Mouse (Mus musculus) limb, embryonic 11.5 days (tissue): ENCODE data around the gene Krtap5-4. TPM values are rescaled to one million over a fixed set of nuclear protein-coding genes. Genes with fewer than 3 reads are reported as not detected.
A peak's percentile ranks its signal among the peaks of the same experiment; 100 is the strongest.
"Not testable (repeated sequence)": the region's sequence is repeated elsewhere in the genome, so short reads cannot be mapped to it uniquely, and the experiment has no call there.

ENCODE experiments used
- ATAC-seq: fragments of 200-750 bp; cut with Nextera tagmentation; 2 replicates; pipeline ENCODE4 v1.8.0; 2017; ENCODE audit warnings: low read depth; ENCODE audit not compliant: insufficient number of reproducible peaks, low FRiP score, low TSS enrichment
- DNase-seq: peaks from one replicate; pipeline ENCODE4 v3.0.0-alpha.2; 2015; ENCODE audit warnings: low spot score
- H3K27ac ChIP-seq: fragments of 300-500 bp; sonication (generic); replicated peaks from 2 replicates; pipeline ENCODE4 v1.5.1; 2014; ENCODE audit warnings: low read depth, mild to moderate bottlenecking, low read length
- H3K27me3 ChIP-seq: fragments of 300-500 bp; sonication (generic); 2 replicates; pipeline ENCODE4 v1.6.1; 2014; ENCODE audit warnings: mild to moderate bottlenecking, low read length, mixed read lengths; ENCODE audit not compliant: control insufficient read depth, insufficient read depth
- H3K36me3 ChIP-seq: fragments of 300-500 bp; sonication (generic); 2 replicates; pipeline ENCODE4 v1.6.1; 2014; ENCODE audit warnings: mild to moderate bottlenecking, low read length, moderate library complexity, mixed read lengths; ENCODE audit not compliant: control insufficient read depth, insufficient read depth
- H3K4me1 ChIP-seq: fragments of 300-500 bp; sonication (generic); 2 replicates; pipeline ENCODE4 v1.6.1; 2014; ENCODE audit warnings: low read length, mixed read lengths; ENCODE audit not compliant: control insufficient read depth, insufficient read depth
- H3K4me2 ChIP-seq: fragments of 300-500 bp; sonication (generic); 2 replicates; pipeline ENCODE4 v1.6.1; 2014; ENCODE audit warnings: low read depth, mild to moderate bottlenecking, moderate library complexity; ENCODE audit not compliant: severe bottlenecking
- H3K4me3 ChIP-seq: fragments of 300-500 bp; sonication (generic); 2 replicates; pipeline ENCODE4 v1.5.1; 2014; ENCODE audit warnings: low read depth, low read length
- H3K9ac ChIP-seq: fragments of 300-500 bp; sonication (generic); 2 replicates; pipeline ENCODE4 v1.6.1; 2014; ENCODE audit warnings: mild to moderate bottlenecking, low read length
- H3K9me3 ChIP-seq: fragments of 300-500 bp; sonication (generic); 2 replicates; pipeline ENCODE4 v1.6.1; 2016; ENCODE audit warnings: low read length; ENCODE audit not compliant: control insufficient read depth
- WGBS: fragments of 180-500 bp; shearing (Covaris S2); extraction: QIAGEN DNeasy Blood & Tissue Kit; methylation state at CpG from one replicate; pipeline ENCODE4 v1.1.7; 2014; 5-methylcytosine and 5-hydroxymethylcytosine counted together
- polyA plus RNA-seq: library from polyadenylated mRNA; unstranded; fragments of >200 nt; fragmentation: Nextera tagmentation; extraction: Ambion mirVana; gene quantifications from 2 replicates; pipeline ENCODE4 v1.2.1, GENCODE M21; 2014

Krtap5-4 gene
- not detected in 2 replicates for polyA plus RNA-seq

GRCm38 (mm10) chr7:142303249-142303648 is at the start of gene Krtap5-4:
TSS of gene Krtap5-4 (plus strand) at chr7:142303549.
- DNase-seq (no peak), ATAC-seq (no peak)
- Histone ChIP-seq H3K36me3 (no peaks in the 10 kb centered on the region), H3K27me3 (no peaks in the 10 kb centered on the region), H3K4me3 (no peak within 1 kb of the TSS), H3K9ac (no peak within 1 kb of the TSS), H3K4me2 (no peak within 1 kb of the TSS), H3K9me3 (no peaks in the 10 kb centered on the region), H3K4me1 (no peaks in the 10 kb centered on the region), H3K27ac (no peak within 1 kb of the TSS)
- WGBS, result 56% methylated on average over 3 of the region's 3 CpGs

- Histone ChIP-seq H3K9me3 (no peaks in the 10 kb centered on the region), H3K27ac (no peak overlapping the region), H3K4me2 (no peak overlapping the region), H3K9ac (no peak overlapping the region), H3K27me3 (no peaks in the 10 kb centered on the region), H3K4me1 (no peaks in the 10 kb centered on the region), H3K4me3 (no peak overlapping the region), H3K36me3 (no peaks in the 10 kb centered on the region)
- DNase-seq, result peak; percentile 48
- 0% methylated on average over 2 of the region's 2 CpGs for WGBS
- ATAC-seq, result no peak
Measured at GRCm38 (mm10) chr7:142255517-142255916, 47.8 kb upstream of the Krtap5-4 start.

GRCm38 (mm10) chr7:142258254-142258653 is 45.1 kb upstream of the Krtap5-4 start, which contains the start of gene Gm2431:
TSS of gene Gm2431 (minus strand) at chr7:142258354.
- H3K4me1 ChIP-seq, ATAC-seq, H3K27me3 ChIP-seq, H3K9me3 ChIP-seq, H3K36me3 ChIP-seq, H3K4me3 ChIP-seq, H3K27ac ChIP-seq, DNase-seq, H3K4me2 ChIP-seq, H3K9ac ChIP-seq: not testable (repeated sequence)
- WGBS, result 63% methylated on average over 1 of the region's 1 CpGs

GRCm38 (mm10) chr7:142274263-142274662 is 29.1 kb upstream of the Krtap5-4 start, which contains the start of gene Gm4559:
TSS of gene Gm4559 (minus strand) at chr7:142274363.
- not testable (repeated sequence) for H3K9ac ChIP-seq, H3K27ac ChIP-seq, H3K4me2 ChIP-seq, H3K4me1 ChIP-seq, H3K27me3 ChIP-seq, DNase-seq, H3K9me3 ChIP-seq, H3K4me3 ChIP-seq, ATAC-seq, H3K36me3 ChIP-seq

- H3K4me3 ChIP-seq, H3K36me3 ChIP-seq, ATAC-seq, H3K4me2 ChIP-seq, H3K4me1 ChIP-seq, H3K27me3 ChIP-seq, H3K9ac ChIP-seq, H3K27ac ChIP-seq, H3K9me3 ChIP-seq: not testable (repeated sequence)
- 0% methylated on average over 3 of the region's 3 CpGs for WGBS
- DNase-seq, result peak; percentile 76
Measured at GRCm38 (mm10) chr7:142278183-142278582, 25.2 kb upstream of the Krtap5-4 start.

- not testable (repeated sequence) for H3K36me3 ChIP-seq, H3K27me3 ChIP-seq, H3K9ac ChIP-seq, H3K9me3 ChIP-seq, H3K4me3 ChIP-seq, ATAC-seq, H3K4me2 ChIP-seq, H3K27ac ChIP-seq, H3K4me1 ChIP-seq, DNase-seq
- WGBS, result 75% methylated on average over 1 of the region's 1 CpGs
Measured at GRCm38 (mm10) chr7:142279291-142279690, 24.1 kb upstream of the Krtap5-4 start.

GRCm38 (mm10) chr7:142282847-142283246 is 20.5 kb upstream of the Krtap5-4 start:
- not testable (repeated sequence) for H3K36me3 ChIP-seq, ATAC-seq, H3K9ac ChIP-seq, H3K27ac ChIP-seq, H3K27me3 ChIP-seq, DNase-seq, H3K4me1 ChIP-seq, H3K9me3 ChIP-seq, H3K4me3 ChIP-seq, H3K4me2 ChIP-seq
- 9% methylated on average over 2 of the region's 2 CpGs for WGBS

GRCm38 (mm10) chr7:142284023-142284591 is 19.2 kb upstream of the Krtap5-4 start:
- H3K4me3 ChIP-seq, result peak overlapping the region; percentile 53
- WGBS, result 0% methylated on average over 38 of the region's 38 CpGs
- 0 out of 2 replicates have a peak, but pooled peaks cover 3% of the 10 kb centered on the region for H3K4me1 ChIP-seq
- H3K36me3 ChIP-seq, result no peaks in the 10 kb centered on the region
- H3K27me3 ChIP-seq, result no peaks in the 10 kb centered on the region
- ATAC-seq (peak; percentile 87), DNase-seq (peak; percentile 83)
- H3K9ac ChIP-seq, result peak overlapping the region; percentile 65
- H3K27ac ChIP-seq, result peak overlapping the region; percentile 51
- no peaks in the 10 kb centered on the region for H3K9me3 ChIP-seq
- H3K4me2 ChIP-seq, result peak overlapping the region; percentile 81
